Mouse (Mus musculus) yolk sac, embryonic 10.5 days (tissue): ENCODE results near the gene Pmpca.

ENCODE experiments used
- DNase-seq: peaks from one replicate; pipeline ENCODE4 v3.0.0-alpha.2; 2017; ENCODE audit warnings: low spot score

Gene Pmpca

DNA sequence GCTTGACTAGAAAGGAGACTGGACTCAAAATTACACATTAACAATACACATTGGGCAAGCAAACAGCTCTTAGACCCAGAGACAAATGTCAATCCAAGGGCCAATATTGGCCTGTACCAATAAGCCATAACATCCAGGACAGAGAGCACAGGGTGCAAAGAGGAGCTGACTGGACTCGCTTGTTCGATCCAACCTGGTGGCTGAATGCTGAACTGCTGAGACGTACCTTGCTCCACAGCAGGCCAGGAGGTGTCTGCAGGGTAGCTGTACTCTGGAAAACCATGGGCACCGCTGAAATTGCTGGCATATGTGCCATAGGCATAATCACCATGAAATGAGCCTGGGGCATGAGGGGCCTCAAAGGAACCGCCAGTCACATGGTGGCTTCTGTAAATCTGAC, 40.7 kb downstream of the Pmpca start:
- no peak for DNase-seq

GRCm38 (mm10) chr2:26434791-26435572, 45.8 kb downstream of the Pmpca start:
- DNase-seq, result peak; percentile 82

DNA sequence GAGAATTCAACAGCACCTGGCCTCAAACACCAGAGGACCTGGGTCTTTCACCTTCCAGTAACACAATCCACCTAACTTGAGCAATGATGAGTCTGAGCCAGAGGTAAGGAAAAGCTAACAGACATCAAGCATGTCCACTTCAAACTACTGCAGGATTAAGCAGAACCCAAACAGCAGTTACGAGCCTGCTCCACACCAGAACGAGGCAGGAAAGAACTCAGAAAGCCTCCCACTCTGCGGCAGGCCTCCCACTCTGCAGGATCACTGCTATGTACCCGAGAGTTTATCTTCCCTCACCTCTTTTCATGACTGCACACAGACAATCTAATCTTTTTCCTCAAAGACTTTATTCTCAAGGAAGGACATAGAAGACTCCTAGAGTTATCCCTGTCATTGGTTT, 48.1 kb downstream of the Pmpca start:
- DNase-seq, result no peak

DNA sequence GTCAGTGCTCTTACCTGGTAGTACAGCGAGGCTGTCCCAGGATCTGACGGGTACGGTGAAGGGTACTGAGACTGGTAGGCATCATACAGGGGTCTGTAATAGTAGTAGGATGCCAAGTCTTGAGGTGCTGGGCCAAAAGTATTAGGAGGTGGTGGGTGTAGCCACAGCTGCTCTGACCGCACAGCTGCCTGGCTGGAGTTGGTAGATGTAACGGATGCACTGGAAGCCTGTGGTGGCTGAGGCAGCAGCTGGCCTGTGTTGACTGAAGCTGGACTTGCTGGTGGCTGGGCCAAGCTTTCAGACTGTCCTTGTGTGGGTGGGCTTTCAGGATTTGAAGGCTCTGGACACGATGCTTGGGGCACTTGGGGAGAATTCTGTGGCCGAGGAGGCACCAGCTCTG, 49.2 kb downstream of the Pmpca start:
- no peak for DNase-seq

- no peak for DNase-seq
Measured at GRCm38 (mm10) chr2:26439671-26440070, 50.5 kb downstream of the Pmpca start.

DNA sequence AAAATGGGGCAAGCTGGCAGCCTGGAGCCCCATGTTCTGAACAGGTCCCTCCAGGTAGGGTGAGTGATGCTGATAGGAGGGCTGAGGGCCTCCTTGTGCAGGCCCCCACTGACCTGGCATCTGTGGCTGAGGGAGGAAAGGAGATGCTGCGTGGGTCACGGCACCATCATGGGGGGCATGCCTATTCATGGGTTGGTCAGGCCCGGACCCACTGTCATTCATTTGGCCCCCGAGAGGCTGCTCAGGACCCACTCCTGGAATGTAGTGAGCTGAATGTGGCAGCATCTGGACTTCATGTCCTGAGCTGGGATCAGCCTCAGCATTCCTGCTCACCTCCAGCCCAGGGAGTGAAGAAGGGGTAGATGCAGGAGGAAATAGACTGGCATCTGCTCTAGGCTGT, 52.1 kb downstream of the Pmpca start:
- no peak for DNase-seq

DNA sequence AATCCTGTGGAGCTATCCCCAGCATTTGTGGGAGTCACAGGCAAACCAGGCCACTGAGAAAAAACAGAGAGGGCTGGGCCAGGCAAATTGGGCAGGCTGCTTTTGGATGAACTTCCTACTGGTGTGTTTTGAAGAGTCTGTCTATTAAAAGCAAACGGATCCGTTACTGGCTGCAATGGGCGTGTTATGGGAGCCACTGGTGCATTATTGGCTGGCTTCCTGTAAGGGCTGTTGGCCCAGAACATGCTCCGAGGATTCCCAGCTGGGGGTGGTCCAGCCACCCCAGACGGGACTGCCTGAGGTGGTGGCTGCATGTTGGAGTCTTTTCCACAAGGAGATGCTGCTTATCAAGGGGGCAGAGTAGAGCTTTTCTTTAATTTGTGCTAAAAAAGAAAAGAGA, 52.5 kb downstream of the Pmpca start:
- no peak for DNase-seq

GRCm38 (mm10) chr2:26442843-26443242, 53.7 kb downstream of the Pmpca start:
- DNase-seq, result no peak

- no peak for DNase-seq
Measured at GRCm38 (mm10) chr2:26443876-26444275, 54.7 kb downstream of the Pmpca start.

DNA sequence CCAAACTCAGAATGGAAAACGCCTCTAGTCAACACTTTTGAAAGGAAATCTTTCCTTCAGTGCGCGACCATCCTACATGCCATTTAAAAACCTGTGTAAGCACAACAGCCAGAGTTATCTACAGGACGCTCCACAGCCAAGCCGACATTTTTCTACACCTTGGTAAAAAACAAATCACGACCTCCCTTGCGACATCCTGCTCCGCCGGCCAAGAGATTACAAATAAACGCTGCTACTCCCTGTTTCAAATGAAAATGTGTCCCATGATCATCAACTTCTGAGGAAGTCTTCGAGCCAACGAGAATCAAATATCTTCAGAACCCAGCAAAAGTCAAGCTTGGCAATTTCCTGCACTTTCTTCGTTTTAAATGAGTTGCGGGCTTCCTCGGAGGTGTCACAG, 55.2 kb downstream of the Pmpca start:
- DNase-seq, result no peak

DNA sequence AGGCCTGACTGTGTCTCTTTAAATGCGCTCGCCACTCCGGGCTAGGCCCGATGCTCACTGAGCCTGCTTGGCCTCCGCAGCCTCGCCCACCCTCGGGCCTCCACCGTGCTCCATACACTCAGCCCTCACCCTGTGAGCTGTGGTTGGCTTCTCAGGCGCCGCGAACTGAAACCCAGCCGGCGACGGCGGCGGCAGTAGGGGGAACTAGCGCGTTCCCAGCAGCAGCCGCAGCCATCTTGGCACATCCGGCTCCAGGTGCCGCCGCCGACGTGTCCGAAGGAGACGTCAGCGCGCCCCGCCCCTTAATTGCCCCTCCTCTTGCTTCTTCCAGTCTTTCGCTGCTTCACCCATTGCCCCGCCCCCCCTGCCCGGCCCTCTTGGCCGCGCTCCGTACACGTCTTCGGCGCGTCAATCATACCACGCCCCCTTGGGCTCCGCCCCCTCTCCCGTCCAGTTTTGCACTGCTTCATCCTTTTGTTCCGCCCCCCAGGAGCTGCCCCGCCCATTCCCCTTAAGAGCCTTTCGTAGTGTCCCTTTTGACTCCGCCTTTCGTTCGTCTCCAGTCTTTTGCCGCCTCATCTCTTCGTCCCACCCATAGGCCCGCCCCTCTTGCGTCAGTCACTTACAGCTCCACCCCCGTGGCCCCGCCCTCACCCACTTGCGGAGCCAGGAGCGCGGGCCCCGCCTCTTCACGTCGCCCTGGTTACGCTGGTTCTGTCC, 56.0 kb downstream of the Pmpca start, which contains the start of gene Sec16a:
Gene Sec16a (minus strand): TSS at position 271 of the 720 bp plus-strand sequence.
- DNase-seq, result peak; percentile 100

DNA sequence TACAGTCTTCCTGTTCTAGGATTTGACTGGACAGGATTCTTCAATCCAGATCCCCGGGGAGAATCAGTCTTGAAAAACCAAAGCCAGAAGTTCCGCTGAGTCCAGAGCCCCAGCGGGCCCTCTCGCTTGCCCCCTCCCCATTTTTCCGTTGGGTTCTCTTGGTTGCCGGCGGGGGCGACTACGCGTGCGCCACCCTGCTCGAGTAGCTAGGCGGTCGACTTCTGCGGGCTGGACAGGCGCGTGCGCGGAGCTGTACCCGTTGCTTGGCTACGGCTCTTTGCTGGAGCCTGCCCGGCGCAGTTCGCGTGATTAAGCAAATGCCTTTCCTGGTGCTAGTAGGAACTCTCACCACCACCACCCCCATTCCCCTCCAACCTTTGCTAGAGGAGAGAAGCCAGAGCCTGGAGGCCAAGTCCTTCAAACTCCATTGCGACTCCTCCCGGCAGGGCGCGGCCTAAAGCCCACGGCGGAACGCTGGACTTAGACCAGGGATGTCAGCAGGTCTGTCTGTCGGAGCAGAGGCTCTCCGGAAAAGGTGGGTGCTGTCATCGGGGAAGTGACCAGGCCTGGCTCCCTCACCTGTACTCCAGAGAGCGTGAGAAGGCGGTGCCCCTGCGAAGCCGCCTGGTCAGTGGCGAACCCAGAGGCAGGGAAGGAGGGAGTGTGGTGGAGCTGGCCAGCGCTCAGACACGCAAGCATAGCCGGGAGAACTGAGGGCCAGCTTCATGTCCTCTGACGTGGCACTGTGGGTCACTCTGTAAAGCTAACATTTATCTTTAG, 56.7 kb downstream of the Pmpca start:
- DNase-seq, result peak; percentile 97

DNA sequence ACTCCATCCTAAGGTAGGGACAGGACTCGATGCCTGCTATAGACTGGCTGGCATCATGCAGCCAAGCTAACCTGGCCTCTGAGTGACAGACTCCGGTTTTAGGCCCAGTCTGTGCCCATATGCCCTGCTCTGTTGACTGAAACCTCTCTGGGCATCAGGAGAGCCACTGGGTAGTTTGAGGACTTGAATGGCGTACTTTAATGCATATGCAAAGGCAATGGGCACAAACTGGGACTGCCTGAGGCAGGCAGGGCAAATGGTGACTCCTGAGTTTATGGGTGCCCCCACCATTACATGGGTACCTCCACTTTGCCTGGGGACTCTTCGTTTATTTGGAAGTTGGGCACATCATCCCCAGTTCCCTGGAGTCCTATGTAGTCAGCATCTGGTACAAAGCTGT, 57.5 kb downstream of the Pmpca start:
- DNase-seq, result no peak
